Mouse (Mus musculus) left cerebral cortex, postnatal 25 days (tissue): Measurements from ENCODE around the gene Tlr2. TPM values are rescaled to one million over a fixed set of nuclear protein-coding genes. Genes with fewer than 3 reads are reported as not detected.

ENCODE experiments used
- total RNA-seq, 2 experiments: library from RNA; stranded (reverse); gene quantifications; 2 replicates each; pipeline ENCODE4 v1.2.3; 2021

Gene Tlr2
- total RNA-seq, 2 experiments from 2014 or later: 0.80 to 0.87 TPM

Other genes with a start within 250 kb of the Tlr2 start
- gene Sfrp2, start 75.4 kb downstream of the Tlr2 start, total RNA-seq: 1 to 10 TPM; 2.4 to 2.5 TPM
- 10 to 100 TPM; 19.6 to 26.4 TPM for gene Tmem131l, start 198.4 kb upstream of the Tlr2 start, total RNA-seq